Mouse (Mus musculus) CH12.LX (cell line): ENCODE results near the gene Gabra1. TPM values are rescaled to one million over a fixed set of nuclear protein-coding genes. Genes with fewer than 3 reads are reported as not detected.

Experiments used
- DNase-seq: peaks from one replicate; pipeline ENCODE4 v3.0.0-alpha.2; 2013; ENCODE audit errors: extremely low read depth
- H3K27ac ChIP-seq: 2 replicates; pipeline ENCODE4 v1.5.1; 2012; ENCODE audit warnings: low read depth, mild to moderate bottlenecking, control low read depth, moderate library complexity; ENCODE audit not compliant: insufficient read depth
- H3K27me3 ChIP-seq: replicated peaks from 2 replicates; pipeline ENCODE3; 2012; ENCODE audit warnings: inconsistent platforms
- H3K36me3 ChIP-seq, 2 experiments: replicated peaks in 1 of 2; 2 replicates each; pipeline versions ENCODE3 to v1.6.1; 2012; ENCODE audit warnings: inconsistent platforms in 1 of 2, low read length in 1 of 2, mild to moderate bottlenecking in 1 of 2, mixed read lengths in 1 of 2, moderate library complexity in 1 of 2; ENCODE audit not compliant: control insufficient read depth in 1 of 2, insufficient read depth in 1 of 2
- H3K4me1 ChIP-seq, 2 experiments: 2 replicates each; pipeline ENCODE4 v1.6.1; 2012; ENCODE audit warnings: inconsistent platforms in 1 of 2, moderate library complexity in 1 of 2; ENCODE audit not compliant: insufficient read depth in 2 of 2, control insufficient read depth in 1 of 2
- H3K4me2 ChIP-seq: 2 replicates; pipeline ENCODE4 v1.6.1; 2012; ENCODE audit warnings: low read depth, mild to moderate bottlenecking, control low read depth; ENCODE audit not compliant: poor library complexity, insufficient read depth, severe bottlenecking
- H3K4me3 ChIP-seq, 3 experiments: fragments of 150-350 bp in 1 of 3; sonication (generic) in 1 of 3; replicated peaks in 1 of 3; 2 replicates each; pipeline versions ENCODE3 to v1.5.1; 2011 to 2012; ENCODE audit warnings: low read depth in 2 of 3, low read length in 2 of 3, mild to moderate bottlenecking in 2 of 3, moderate library complexity in 2 of 3, control low read depth in 1 of 3, improper control_type of control experiment in 1 of 3, inconsistent platforms in 1 of 3, mixed read lengths in 1 of 3; ENCODE audit not compliant: poor library complexity in 1 of 3
- H3K79me2 ChIP-seq: replicated peaks from 2 replicates; pipeline ENCODE4 v1.6.1; 2012; ENCODE audit warnings: mild to moderate bottlenecking, moderate library complexity; ENCODE audit not compliant: control insufficient read depth, poor library complexity, insufficient read depth, severe bottlenecking; ENCODE audit errors: extremely low read depth
- H3K9ac ChIP-seq: 2 replicates; pipeline ENCODE4 v1.6.1; 2012; ENCODE audit warnings: low read depth, mild to moderate bottlenecking, control low read depth, moderate library complexity; ENCODE audit not compliant: insufficient read depth
- H3K9me3 ChIP-seq: replicated peaks from 2 replicates; pipeline ENCODE3; 2012; ENCODE audit warnings: low read length, inconsistent platforms, mixed read lengths
- BHLHE40 ChIP-seq: IDR thresholded peaks from 2 replicates; pipeline ENCODE4 v1.6.1; 2011; ENCODE audit warnings: mild to moderate bottlenecking, low read depth, low read length, improper control_type of control experiment
- CTCF ChIP-seq, 2 experiments: IDR thresholded peaks in 1 of 2; conservative IDR thresholded peaks in 1 of 2; 2 replicates each; pipeline ENCODE4 v1.5.1; 2011 to 2012; ENCODE audit warnings: low read depth in 2 of 2, low read length in 2 of 2, improper control_type of control experiment in 1 of 2, inconsistent platforms in 1 of 2, mild to moderate bottlenecking in 1 of 2, moderate library complexity in 1 of 2
- E2F4 ChIP-seq: IDR thresholded peaks from 2 replicates; pipeline ENCODE4 v1.6.1; 2011; ENCODE audit warnings: low read depth, low read length, improper control_type of control experiment; ENCODE audit not compliant: insufficient replicate concordance
- EP300 ChIP-seq: IDR thresholded peaks from 2 replicates; pipeline ENCODE4 v1.6.1; 2011; ENCODE audit warnings: low read length, improper control_type of control experiment
- JUND ChIP-seq: conservative IDR thresholded peaks from 2 replicates; pipeline ENCODE4 v1.6.1; 2011; ENCODE audit warnings: low read depth, low read length, improper control_type of control experiment
- KAT2A ChIP-seq: IDR thresholded peaks from 2 replicates; pipeline ENCODE4 v1.6.1; 2012; ENCODE audit warnings: low read length, improper control_type of control experiment, inconsistent platforms; ENCODE audit not compliant: insufficient replicate concordance
- MAFK ChIP-seq: IDR thresholded peaks from 2 replicates; pipeline ENCODE4 v1.6.1; 2011; ENCODE audit warnings: low read length, improper control_type of control experiment; ENCODE audit not compliant: insufficient replicate concordance
- MAX ChIP-seq: IDR thresholded peaks from 2 replicates; pipeline ENCODE4 v1.6.1; 2011; ENCODE audit warnings: low read length, improper control_type of control experiment
- MEF2A ChIP-seq: IDR thresholded peaks from 2 replicates; pipeline ENCODE4 v1.6.1; 2014; ENCODE audit warnings: low read depth, mild to moderate bottlenecking, inconsistent platforms, low read length, improper control_type of control experiment, borderline replicate concordance
- MXI1 ChIP-seq: IDR thresholded peaks from 2 replicates; pipeline ENCODE4 v1.6.1; 2011; ENCODE audit warnings: mild to moderate bottlenecking, low read depth, low read length, improper control_type of control experiment
- MYC ChIP-seq: IDR thresholded peaks from 2 replicates; pipeline ENCODE4 v1.6.1; 2011; ENCODE audit warnings: low read depth, mild to moderate bottlenecking, improper control_type of control experiment, low read length
- NELFE ChIP-seq: IDR thresholded peaks from 2 replicates; pipeline ENCODE4 v1.6.1; 2011; ENCODE audit warnings: low read depth, low read length, improper control_type of control experiment
- POLR2A ChIP-seq: IDR thresholded peaks from 2 replicates; pipeline ENCODE4 v1.6.1; 2011; ENCODE audit warnings: low read depth, mild to moderate bottlenecking, improper control_type of control experiment, low read length
- RAD21 ChIP-seq: IDR thresholded peaks from 2 replicates; pipeline ENCODE4 v1.6.1; 2011; ENCODE audit warnings: low read depth, mild to moderate bottlenecking, low read length, improper control_type of control experiment, moderate library complexity
- SIN3A ChIP-seq: IDR thresholded peaks from 2 replicates; pipeline ENCODE4 v1.6.1; 2012; ENCODE audit warnings: low read length, improper control_type of control experiment, inconsistent platforms
- TBP ChIP-seq: conservative IDR thresholded peaks from 2 replicates; pipeline ENCODE4 v1.6.1; 2011; ENCODE audit warnings: low read depth, low read length, improper control_type of control experiment
- TCF12 ChIP-seq: IDR thresholded peaks from 2 replicates; pipeline ENCODE4 v1.6.1; 2014; ENCODE audit warnings: low read depth, mild to moderate bottlenecking, inconsistent platforms, low read length, improper control_type of control experiment
- ZC3H11A ChIP-seq: IDR thresholded peaks from 2 replicates; pipeline ENCODE4 v1.6.1; 2012; ENCODE audit warnings: low read depth, mild to moderate bottlenecking, inconsistent platforms, low read length, improper control_type of control experiment
- ZKSCAN1 ChIP-seq: IDR thresholded peaks from 2 replicates; pipeline ENCODE4 v1.6.1; 2012; ENCODE audit warnings: low read depth, inconsistent platforms, low read length, improper control_type of control experiment, borderline replicate concordance
- ZNF384 ChIP-seq: IDR thresholded peaks from 2 replicates; pipeline ENCODE4 v1.6.1; 2012; ENCODE audit warnings: low read depth, low read length, improper control_type of control experiment, inconsistent platforms
- dilution Hi-C: fragments of 300-500 bp; cut with MboI; formaldehyde crosslinking; loops from 2 replicates; pipeline ENCODE4 v1.14.3; 2020; ENCODE audit warnings: low sequenced_read_pairs; ENCODE audit not compliant: extremely low pct_unique_long_range_greater_than_20kb, extremely low pct_ligation_motif_present
- in situ Hi-C: fragments of 300-500 bp; cut with MboI; formaldehyde crosslinking; loops from 3 replicates; pipeline ENCODE4 v1.14.3; 2019; ENCODE audit warnings: low sequenced_read_pairs, low pct_ligation_motif_present, low pct_unique_long_range_greater_than_20kb, mixed read lengths
- polyA plus RNA-seq: library from polyadenylated mRNA; unstranded; fragments of >175 nt; gene quantifications from 2 replicates; pipeline ENCODE4 v1.2.1, GENCODE M21; 2012; ENCODE audit warnings: low read depth; ENCODE audit not compliant: insufficient read length
- total RNA-seq, 2 experiments: library from RNA; depleted of rRNA; stranded (reverse); fragments of 300-350 nt in 1 of 2; fragments of >200 nt in 1 of 2; gene quantifications; 2 replicates each; pipeline ENCODE4 v1.2.3; 2012 to 2014

The Gabra1 gene
- total and polyA plus RNA-seq, 3 experiments: not detected

DNA sequence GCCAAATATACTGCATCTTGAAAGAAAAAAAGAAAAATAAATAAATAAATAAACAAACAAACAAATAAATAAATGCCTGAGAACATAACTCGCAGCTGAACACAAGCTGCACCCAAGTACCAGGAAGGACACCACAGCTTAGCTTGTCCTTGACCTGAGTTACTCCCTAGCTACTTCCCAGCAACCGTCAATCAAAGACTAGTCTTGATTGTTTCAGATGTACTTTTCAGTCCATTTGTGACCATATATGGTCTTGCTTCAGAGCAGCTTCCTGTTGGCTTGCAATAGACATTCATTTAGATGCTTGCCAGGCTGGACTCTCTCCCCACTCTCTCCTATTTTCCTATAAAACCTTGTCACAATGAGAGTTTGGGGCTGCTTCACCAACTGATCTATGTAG, 87.2 kb downstream of the Gabra1 start:
- dilution Hi-C loops: no loop called here
- Histone ChIP-seq H3K4me3 (no peak overlapping the region), H3K27me3 (no peaks in the 10 kb centered on the region), H3K9ac (no peak overlapping the region), H3K4me1 (no peaks in the 10 kb centered on the region), H3K36me3 (no peaks in the 10 kb centered on the region), H3K9me3 (no peaks in the 10 kb centered on the region), H3K27ac (no peak overlapping the region), H3K4me2 (no peak overlapping the region), H3K79me2 (no peaks in the 10 kb centered on the region)
- in situ Hi-C loops: no loop called here
- no peak for TF ChIP-seq BHLHE40
- no peak for TF ChIP-seq ZNF384
- no peak for TF ChIP-seq POLR2A
- no peak for TF ChIP-seq EP300
- TF ChIP-seq MEF2A: no peak
- no peak for TF ChIP-seq JUND
- TF ChIP-seq ZC3H11A: no peak
- TF ChIP-seq MXI1: no peak
- TF ChIP-seq MAFK: no peak
- no peak for TF ChIP-seq SIN3A
- no peak for TF ChIP-seq TBP
- TF ChIP-seq TCF12: no peak
- TF ChIP-seq ZKSCAN1: no peak
- no peak for TF ChIP-seq E2F4
- TF ChIP-seq RAD21: no peak
- no peak for TF ChIP-seq KAT2A
- TF ChIP-seq MYC: no peak
- no peak for TF ChIP-seq MAX
- no peak for TF ChIP-seq CTCF (conservative IDR thresholded peaks at IDR 0.05 in 1 of 2, IDR thresholded peaks at IDR 0.05 in 1 of 2; ENCODE audit: low read depth in 2 of 2, low read length in 2 of 2)
- TF ChIP-seq NELFE: no peak
- no peak for DNase-seq

Other genes starting within 250 kb of the Gabra1 start
- gene Gabrg2, start 182.1 kb downstream of the Gabra1 start, total RNA-seq (2012; rRNA removed): not detected in 2 replicates
- gene Gabrg2, start 182.1 kb downstream of the Gabra1 start, total RNA-seq (2014; rRNA removed): not detected in 2 replicates
- not detected in 2 replicates for gene Gabrg2, start 182.1 kb downstream of the Gabra1 start, polyA plus RNA-seq
- gene Gabra6, start 138.1 kb upstream of the Gabra1 start, total RNA-seq (2012; rRNA removed): not detected in 2 replicates
- gene Gabra6, start 138.1 kb upstream of the Gabra1 start, total RNA-seq (2014; rRNA removed): not detected in 2 replicates
- gene Gabra6, start 138.1 kb upstream of the Gabra1 start, polyA plus RNA-seq: not detected in 2 replicates
- gene Gabrb2, start 236.8 kb upstream of the Gabra1 start, total RNA-seq (2012; rRNA removed): not detected in 2 replicates
- not detected in 2 replicates for gene Gabrb2, start 236.8 kb upstream of the Gabra1 start, total RNA-seq (2014; rRNA removed)
- gene Gabrb2, start 236.8 kb upstream of the Gabra1 start, polyA plus RNA-seq: not detected in 2 replicates